Mouse (Mus musculus) intestine, embryonic 15.5 days (tissue): ENCODE measurements around the gene Mapre1. TPM values are rescaled to one million over a fixed set of nuclear protein-coding genes. Genes with fewer than 3 reads are reported as not detected.
A peak's percentile ranks its signal among the peaks of the same experiment; 100 is the strongest.
"Not testable (repeated sequence)": the region's sequence is repeated elsewhere in the genome, so short reads cannot be mapped to it uniquely, and the experiment has no call there.

Experiments used
- ATAC-seq: fragments of 200-750 bp; cut with Nextera tagmentation; 2 replicates; pipeline ENCODE4 v1.8.0; 2017; ENCODE audit warnings: moderate TSS enrichment, moderate library complexity
- H3K27ac ChIP-seq: fragments of 300-500 bp; sonication (generic); 2 replicates; pipeline ENCODE4 v1.5.1; 2015; ENCODE audit warnings: mild to moderate bottlenecking, inconsistent platforms
- H3K27me3 ChIP-seq: fragments of 300-500 bp; sonication (generic); replicated peaks from 2 replicates; pipeline ENCODE4 v1.6.1; 2015; ENCODE audit warnings: inconsistent platforms
- H3K36me3 ChIP-seq: fragments of 300-500 bp; sonication (generic); 2 replicates; pipeline ENCODE4 v1.6.1; 2015; ENCODE audit warnings: inconsistent platforms
- H3K4me1 ChIP-seq: fragments of 300-500 bp; sonication (generic); replicated peaks from 2 replicates; pipeline ENCODE4 v1.6.1; 2015; ENCODE audit warnings: inconsistent platforms
- H3K4me2 ChIP-seq: fragments of 300-500 bp; sonication (generic); replicated peaks from 2 replicates; pipeline ENCODE4 v1.6.1; 2015; ENCODE audit warnings: mild to moderate bottlenecking, inconsistent platforms
- H3K4me3 ChIP-seq: fragments of 300-500 bp; sonication (generic); replicated peaks from 2 replicates; pipeline ENCODE4 v1.5.1; 2015; ENCODE audit warnings: inconsistent platforms
- H3K9ac ChIP-seq: fragments of 300-500 bp; sonication (generic); 2 replicates; pipeline ENCODE4 v1.6.1; 2015; ENCODE audit warnings: inconsistent platforms
- H3K9me3 ChIP-seq: fragments of 300-500 bp; sonication (generic); 2 replicates; pipeline ENCODE4 v1.6.1; 2016; ENCODE audit warnings: inconsistent platforms
- WGBS: fragments of 180-500 bp; shearing (Covaris S2); methylation state at CpG from one replicate; pipeline ENCODE4 v1.1.7; 2015; 5-methylcytosine and 5-hydroxymethylcytosine counted together
- polyA plus RNA-seq: library from polyadenylated mRNA; unstranded; fragments of >200 nt; fragmentation: Nextera tagmentation; extraction: Ambion mirVana; gene quantifications from 2 replicates; pipeline ENCODE4 v1.2.1, GENCODE M21; 2015

Gene Mapre1
- 216 and 268 TPM in 2 replicates for polyA plus RNA-seq

GRCm38 (mm10) chr2:153740500-153741436 is at the start of gene Mapre1:
Gene Mapre1, plus strand, starts transcription at chr2:153741274.
- peak within 1 kb of the TSS; percentile 89 for H3K27ac ChIP-seq
- no peaks in the 10 kb centered on the region for H3K36me3 ChIP-seq
- ATAC-seq = peak; percentile 99
- peak within 1 kb of the TSS; percentile 82 for H3K4me2 ChIP-seq
- no peaks in the 10 kb centered on the region for H3K9me3 ChIP-seq
- no peaks in the 10 kb centered on the region for H3K27me3 ChIP-seq
- peaks cover 10% of the 10 kb centered on the region for H3K4me1 ChIP-seq
- H3K9ac ChIP-seq = peak within 1 kb of the TSS; percentile 93
- H3K4me3 ChIP-seq = peak within 1 kb of the TSS; percentile 80
- 9% methylated on average over 58 of the region's 58 CpGs for WGBS

- 0 out of 2 replicates have a peak, but pooled peaks have one; percentile 45 for ATAC-seq
Measured at GRCm38 (mm10) chr2:153693413-153693812, 47.7 kb upstream of the Mapre1 start.

GRCm38 (mm10) chr2:153694462-153695085 is 46.5 kb upstream of the Mapre1 start:
- Histone ChIP-seq H3K36me3 (no peaks in the 10 kb centered on the region), H3K9me3 (no peaks in the 10 kb centered on the region), H3K4me1 (no peaks in the 10 kb centered on the region), H3K4me2 (no peak overlapping the region), H3K27me3 (no peaks in the 10 kb centered on the region), H3K9ac (no peak overlapping the region), H3K27ac (no peak overlapping the region), H3K4me3 (no peak overlapping the region)
- 65% methylated on average over 19 of the region's 19 CpGs for WGBS
- no peak for ATAC-seq

More at GRCm38 (mm10) chr2:153693413-153693812, 47.7 kb upstream of the Mapre1 start:
- H3K27ac ChIP-seq, H3K9ac ChIP-seq, H3K4me1 ChIP-seq, H3K27me3 ChIP-seq, H3K36me3 ChIP-seq, H3K4me3 ChIP-seq, H3K9me3 ChIP-seq, H3K4me2 ChIP-seq: not testable (repeated sequence)
- 73% methylated on average over 7 of the region's 7 CpGs for WGBS

- Histone ChIP-seq H3K4me2 (no peak within 1 kb of the TSS), H3K9me3 (no peaks in the 10 kb centered on the region), H3K9ac (no peak within 1 kb of the TSS), H3K4me3 (no peak within 1 kb of the TSS), H3K27ac (no peak within 1 kb of the TSS), H3K4me1 (no peaks in the 10 kb centered on the region), H3K27me3 (no peaks in the 10 kb centered on the region), H3K36me3 (no peaks in the 10 kb centered on the region)
- no peak for ATAC-seq
Measured at GRCm38 (mm10) chr2:153696352-153696751, 44.7 kb upstream of the Mapre1 start, which contains the start of gene Dnmt3c. Gene Dnmt3c, plus strand, starts transcription at chr2:153696652.

GRCm38 (mm10) chr2:153703389-153703788 is 37.7 kb upstream of the Mapre1 start:
- Histone ChIP-seq H3K27ac (no peak overlapping the region), H3K9me3 (no peaks in the 10 kb centered on the region), H3K9ac (no peak overlapping the region), H3K4me2 (no peak overlapping the region), H3K4me1 (no peaks in the 10 kb centered on the region), H3K27me3 (no peaks in the 10 kb centered on the region), H3K36me3 (no peaks in the 10 kb centered on the region), H3K4me3 (no peak overlapping the region)
- whole genome bisulfite sequencing = 48% methylated on average over 6 of the region's 6 CpGs
- no peak for ATAC-seq

GRCm38 (mm10) chr2:153710701-153711330 is 30.3 kb upstream of the Mapre1 start:
- 45% methylated on average over 8 of the region's 8 CpGs for WGBS
- no peaks in the 10 kb centered on the region for H3K36me3 ChIP-seq
- H3K9me3 ChIP-seq = no peaks in the 10 kb centered on the region
- H3K27ac ChIP-seq = no peak overlapping the region
- H3K27me3 ChIP-seq = no peaks in the 10 kb centered on the region
- H3K9ac ChIP-seq = no peak overlapping the region
- H3K4me1 ChIP-seq = no peaks in the 10 kb centered on the region
- 0 out of 2 replicates have a peak, but pooled peaks have one; percentile 49 for ATAC-seq
- H3K4me3 ChIP-seq = no peak overlapping the region
- no peak overlapping the region for H3K4me2 ChIP-seq

GRCm38 (mm10) chr2:153712646-153713091 is 28.4 kb upstream of the Mapre1 start:
- Histone ChIP-seq H3K9me3 (no peaks in the 10 kb centered on the region), H3K27me3 (no peaks in the 10 kb centered on the region), H3K36me3 (no peaks in the 10 kb centered on the region), H3K4me1 (no peaks in the 10 kb centered on the region), H3K4me2 (no peak overlapping the region), H3K9ac (no peak overlapping the region), H3K27ac (no peak overlapping the region), H3K4me3 (no peak overlapping the region)
- ATAC-seq = peak; percentile 31; the same call in 1 of the 2 replicates
- WGBS = 70% methylated on average over 3 of the region's 3 CpGs

GRCm38 (mm10) chr2:153713227-153713626 is 27.8 kb upstream of the Mapre1 start:
- Histone ChIP-seq H3K9me3 (no peaks in the 10 kb centered on the region), H3K4me2 (no peak overlapping the region), H3K36me3 (no peaks in the 10 kb centered on the region), H3K27me3 (no peaks in the 10 kb centered on the region), H3K9ac (no peak overlapping the region), H3K4me3 (no peak overlapping the region), H3K27ac (no peak overlapping the region), H3K4me1 (no peaks in the 10 kb centered on the region)
- 49% methylated on average over 4 of the region's 4 CpGs for WGBS
- ATAC-seq = peak; percentile 72

GRCm38 (mm10) chr2:153717861-153718260 is 23.2 kb upstream of the Mapre1 start:
- WGBS = 68% methylated on average over 3 of the region's 3 CpGs
- H3K9me3 ChIP-seq, H3K27me3 ChIP-seq, ATAC-seq, H3K4me1 ChIP-seq, H3K36me3 ChIP-seq, H3K4me2 ChIP-seq, H3K9ac ChIP-seq, H3K27ac ChIP-seq, H3K4me3 ChIP-seq: not testable (repeated sequence)

GRCm38 (mm10) chr2:153723098-153723497 is 18.0 kb upstream of the Mapre1 start:
- no peak overlapping the region for H3K4me3 ChIP-seq
- H3K4me1 ChIP-seq = no peaks in the 10 kb centered on the region
- H3K27ac ChIP-seq = no peak overlapping the region
- WGBS = 69% methylated on average over 1 of the region's 1 CpGs
- no peak overlapping the region for H3K9ac ChIP-seq
- no peaks in the 10 kb centered on the region for H3K9me3 ChIP-seq
- no peaks in the 10 kb centered on the region for H3K36me3 ChIP-seq
- no peak overlapping the region for H3K4me2 ChIP-seq
- no peaks in the 10 kb centered on the region for H3K27me3 ChIP-seq
- no peak for ATAC-seq

- H3K36me3 ChIP-seq = no peaks in the 10 kb centered on the region
- 89% methylated on average over 2 of the region's 2 CpGs for WGBS
- no peak for ATAC-seq
- H3K27me3 ChIP-seq = no peaks in the 10 kb centered on the region
- no peaks in the 10 kb centered on the region for H3K4me1 ChIP-seq
- H3K4me3 ChIP-seq = no peak overlapping the region
- no peak overlapping the region for H3K27ac ChIP-seq
- no peak overlapping the region for H3K9ac ChIP-seq
- no peaks in the 10 kb centered on the region for H3K9me3 ChIP-seq
- H3K4me2 ChIP-seq = no peak overlapping the region
Measured at GRCm38 (mm10) chr2:153724424-153724823, 16.6 kb upstream of the Mapre1 start.

- Histone ChIP-seq H3K36me3 (no peaks in the 10 kb centered on the region), H3K9ac (no peak overlapping the region), H3K4me3 (no peak overlapping the region), H3K9me3 (no peaks in the 10 kb centered on the region), H3K4me1 (no peaks in the 10 kb centered on the region), H3K4me2 (no peak overlapping the region), H3K27ac (no peak overlapping the region), H3K27me3 (no peaks in the 10 kb centered on the region)
- no peak for ATAC-seq
- 77% methylated on average over 2 of the region's 2 CpGs for WGBS
Measured at GRCm38 (mm10) chr2:153724871-153725270, 16.2 kb upstream of the Mapre1 start.
